Mouse (Mus musculus) spleen, adult 2 months (tissue): ENCODE data around the gene Atad2b. TPM values are rescaled to one million over a fixed set of nuclear protein-coding genes. Genes with fewer than 3 reads are reported as not detected.

ENCODE experiments used
- DNase-seq, 2 experiments: peaks; one replicate each; pipeline versions ENCODE4 v3.0.0 to v3.0.0-alpha.2; 2012 to 2021; ENCODE audit warnings: low spot score in 2 of 2, low read depth in 1 of 2
- H3K27ac ChIP-seq: fragments of 200-500 bp; 2 replicates; pipeline ENCODE4 v1.5.1; 2012; ENCODE audit warnings: low read length, inconsistent platforms; ENCODE audit not compliant: insufficient read depth
- H3K27me3 ChIP-seq: fragments of 200-500 bp; 2 replicates; pipeline ENCODE4 v1.6.1; 2012; ENCODE audit warnings: mild to moderate bottlenecking, moderate library complexity, low read length, inconsistent platforms; ENCODE audit not compliant: control insufficient read depth, insufficient read depth
- H3K36me3 ChIP-seq: fragments of 200-500 bp; 2 replicates; pipeline ENCODE4 v1.6.1; 2012; ENCODE audit warnings: mild to moderate bottlenecking, low read length, inconsistent platforms; ENCODE audit not compliant: control insufficient read depth, insufficient read depth
- H3K4me1 ChIP-seq: fragments of 200-500 bp; 2 replicates; pipeline ENCODE4 v1.6.1; 2011; ENCODE audit warnings: inconsistent platforms; ENCODE audit not compliant: control insufficient read depth, insufficient read depth, insufficient read length
- H3K4me3 ChIP-seq: fragments of 200-500 bp; 2 replicates; pipeline ENCODE4 v1.5.1; 2011; ENCODE audit warnings: mild to moderate bottlenecking, inconsistent platforms; ENCODE audit not compliant: insufficient read depth, insufficient read length; ENCODE audit errors: extremely low read depth
- CTCF ChIP-seq: fragments of 200-500 bp; IDR thresholded peaks from 2 replicates; pipeline ENCODE4 v1.5.1; 2011; ENCODE audit warnings: mild to moderate bottlenecking, inconsistent platforms; ENCODE audit not compliant: insufficient read depth, insufficient read length, insufficient replicate concordance; ENCODE audit errors: extremely low read depth
- POLR2A ChIP-seq: fragments of 200-500 bp; IDR thresholded peaks from 2 replicates; pipeline ENCODE4 v1.6.1; 2011; ENCODE audit warnings: low read depth, low read length, inconsistent platforms
- WGBS: fragments of 180-500 bp; shearing (Covaris S2); methylation state at CpG from one replicate; pipeline ENCODE4 v1.1.7; 2018; 5-methylcytosine and 5-hydroxymethylcytosine counted together
- polyA plus RNA-seq: library from polyadenylated mRNA; depleted of rRNA; stranded (reverse); fragments of >200 nt; gene quantifications from 2 replicates; pipeline ENCODE4 v1.2.3, GENCODE M21; 2012

Atad2b gene
- polyA plus RNA-seq, 1 experiment: 17.3 TPM

DNA sequence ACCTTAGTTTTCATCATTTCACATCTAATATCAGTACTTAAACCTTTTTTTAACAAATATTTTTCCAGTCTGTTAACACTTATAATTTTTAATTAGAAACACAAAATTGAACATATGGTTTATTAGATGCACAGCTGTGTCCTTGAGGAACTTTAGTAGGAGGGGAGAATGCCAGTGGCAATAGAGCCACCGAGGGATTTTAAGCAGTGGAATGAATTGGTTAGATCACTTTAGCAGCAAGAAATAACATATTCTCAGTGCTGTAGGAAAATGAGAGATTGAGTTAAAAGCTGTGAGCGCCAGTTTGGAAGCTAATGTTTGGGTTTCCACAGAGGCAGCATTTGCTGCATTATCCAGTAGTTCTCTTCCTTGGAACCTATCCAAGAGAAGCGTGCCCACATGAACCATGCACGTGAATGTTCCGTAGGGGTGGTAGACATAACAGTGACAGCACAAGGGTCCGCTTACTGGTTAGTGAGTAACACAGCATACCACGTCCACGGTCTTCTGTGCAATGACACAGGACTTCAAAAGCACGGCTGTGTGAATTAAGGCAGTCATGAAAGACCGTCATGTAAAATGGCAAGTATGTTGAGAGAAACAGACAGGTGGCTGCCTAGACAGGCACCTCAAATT lies 108.2 kb downstream of the Atad2b start:
- no peak overlapping the region for H3K4me3 ChIP-seq
- H3K27ac ChIP-seq: no peak overlapping the region
- no peaks in the 10 kb centered on the region for H3K27me3 ChIP-seq
- peaks cover 17% of the 10 kb centered on the region for H3K36me3 ChIP-seq
- no peak for DNase-seq
- 95% methylated on average over 10 of the region's 10 CpGs for WGBS
- no peak for TF ChIP-seq POLR2A
- TF ChIP-seq CTCF: no peak
- no peaks in the 10 kb centered on the region for H3K4me1 ChIP-seq

DNA sequence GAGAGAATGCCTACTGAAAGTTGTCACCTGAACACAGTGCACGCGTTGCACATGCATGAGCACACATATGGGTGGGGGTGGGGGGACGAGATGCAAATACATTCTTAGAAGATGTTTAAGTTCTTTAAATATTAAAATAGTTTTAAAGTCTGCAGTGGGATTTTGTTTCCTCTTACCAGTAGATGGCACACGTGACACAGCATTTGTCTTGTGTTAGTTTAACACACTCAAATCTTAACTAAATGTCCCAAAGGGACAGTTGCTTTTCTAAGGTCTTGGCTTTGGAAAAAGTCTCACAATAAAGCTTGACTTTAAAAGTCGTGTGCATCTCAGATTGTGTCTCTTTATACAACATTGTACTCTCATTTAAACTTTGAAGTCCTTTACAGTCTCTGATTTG lies 111.9 kb downstream of the Atad2b start:
- no peak for TF ChIP-seq CTCF
- no peak for TF ChIP-seq POLR2A
- WGBS: 84% methylated on average over 5 of the region's 5 CpGs
- DNase-seq: no peak
- no peak overlapping the region for H3K4me3 ChIP-seq
- no peaks in the 10 kb centered on the region for H3K4me1 ChIP-seq
- H3K36me3 ChIP-seq: peaks cover 26% of the 10 kb centered on the region
- H3K27ac ChIP-seq: no peak overlapping the region
- H3K27me3 ChIP-seq: no peaks in the 10 kb centered on the region

DNA sequence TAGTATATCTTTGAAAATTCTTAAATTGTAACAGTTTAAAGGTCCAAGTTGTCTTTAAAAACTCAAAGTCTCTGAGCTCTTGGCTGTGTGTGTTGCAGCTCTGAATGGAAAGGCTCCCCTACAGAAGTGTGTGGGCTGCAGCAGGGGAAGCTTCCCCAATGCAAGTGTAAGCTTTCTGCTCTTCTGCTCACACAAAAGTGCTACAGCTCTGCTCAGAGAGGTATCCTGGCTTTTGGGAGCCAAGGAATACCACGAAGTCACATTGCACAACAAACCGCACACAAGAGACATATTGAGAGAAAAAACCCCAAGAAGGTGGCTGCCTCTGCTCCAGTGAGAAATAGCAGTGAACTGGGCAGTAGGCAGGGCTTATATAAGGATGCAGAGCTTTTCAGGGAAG lies 120.9 kb downstream of the Atad2b start:
- DNase-seq: no peak
- no peak overlapping the region for H3K27ac ChIP-seq
- 95% methylated on average over 2 of the region's 2 CpGs for WGBS
- H3K4me3 ChIP-seq: no peak overlapping the region
- no peaks in the 10 kb centered on the region for H3K27me3 ChIP-seq
- H3K36me3 ChIP-seq: peaks cover 24% of the 10 kb centered on the region
- TF ChIP-seq CTCF: no peak
- no peak for TF ChIP-seq POLR2A
- H3K4me1 ChIP-seq: no peaks in the 10 kb centered on the region

DNA sequence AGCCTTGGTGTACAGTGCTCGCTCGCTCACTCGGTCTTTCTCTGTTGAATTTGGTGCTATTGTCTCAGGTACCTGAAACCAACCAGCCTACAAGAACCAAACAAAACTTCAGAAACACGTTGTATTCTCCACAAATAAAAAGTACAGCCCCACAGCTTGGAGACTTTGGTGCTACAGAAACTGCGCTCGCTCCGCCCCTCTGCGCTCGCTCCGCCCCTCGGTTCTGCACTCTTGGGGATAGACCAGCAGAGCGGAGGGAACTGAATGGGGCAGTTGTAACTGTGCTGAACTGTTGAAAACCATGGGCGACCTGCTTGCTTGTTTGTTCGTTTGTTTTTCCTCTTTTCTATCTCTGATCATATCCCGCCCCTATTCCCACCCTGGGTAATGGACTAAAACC lies 127.0 kb downstream of the Atad2b start:
- no peaks in the 10 kb centered on the region for H3K4me1 ChIP-seq
- H3K27ac ChIP-seq: no peak overlapping the region
- 94% methylated on average over 15 of the region's 15 CpGs for WGBS
- H3K27me3 ChIP-seq: no peaks in the 10 kb centered on the region
- H3K36me3 ChIP-seq: peaks cover 9% of the 10 kb centered on the region
- no peak for DNase-seq
- TF ChIP-seq POLR2A (no peak), CTCF (no peak)
- H3K4me3 ChIP-seq: no peak overlapping the region

DNA sequence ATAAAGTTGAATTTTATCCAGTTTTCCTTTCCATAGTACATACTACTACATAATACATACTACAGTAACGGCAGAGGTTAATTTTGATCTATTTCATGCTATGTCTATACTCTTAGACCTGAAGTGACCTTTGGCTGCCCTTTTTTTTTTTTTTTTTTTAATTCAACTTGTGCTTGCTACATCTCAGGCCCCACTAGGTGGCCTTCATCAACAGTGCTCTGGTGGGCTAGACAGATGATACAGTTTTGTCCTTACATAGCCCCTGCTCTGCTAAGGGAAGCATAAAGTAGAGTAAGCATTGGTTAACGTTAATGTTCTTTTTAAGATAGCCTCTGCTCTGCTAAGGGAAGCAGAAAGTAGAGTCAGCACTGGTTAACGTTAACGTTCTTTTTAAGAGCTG lies 131.0 kb downstream of the Atad2b start:
- H3K4me3 ChIP-seq: no peak overlapping the region
- WGBS: 95% methylated on average over 4 of the region's 4 CpGs
- no peak overlapping the region for H3K27ac ChIP-seq
- no peak for DNase-seq
- H3K27me3 ChIP-seq: no peaks in the 10 kb centered on the region
- H3K4me1 ChIP-seq: no peaks in the 10 kb centered on the region
- TF ChIP-seq POLR2A (no peak), CTCF (no peak)
- peaks cover 6% of the 10 kb centered on the region for H3K36me3 ChIP-seq

DNA sequence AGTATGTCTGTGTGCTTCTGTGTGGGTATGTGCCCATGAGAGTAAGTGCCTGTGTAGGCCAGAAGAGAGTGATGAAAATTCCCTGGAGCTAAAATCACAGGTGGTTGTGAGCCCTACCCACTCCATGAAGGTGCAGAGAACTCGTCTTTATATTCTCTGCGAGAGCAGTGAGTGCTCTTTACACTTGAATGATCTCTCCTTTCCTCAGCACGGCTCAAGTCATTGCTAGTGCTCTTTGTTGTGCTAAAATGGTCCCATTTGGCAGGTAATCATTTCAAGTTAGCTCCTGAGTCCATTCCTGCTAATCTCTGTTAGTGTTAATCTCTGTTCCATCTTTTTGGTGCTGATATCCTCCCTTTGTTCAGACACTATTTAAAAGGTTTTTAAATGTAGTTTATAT lies 150.4 kb downstream of the Atad2b start:
- Histone ChIP-seq H3K27me3 (no peaks in the 10 kb centered on the region), H3K4me3 (no peak overlapping the region), H3K36me3 (no peaks in the 10 kb centered on the region), H3K27ac (no peak overlapping the region), H3K4me1 (no peaks in the 10 kb centered on the region)
- DNase-seq: no peak
- 54% methylated on average over 3 of the region's 3 CpGs for WGBS
- no peak for TF ChIP-seq POLR2A
- no peak for TF ChIP-seq CTCF

DNA sequence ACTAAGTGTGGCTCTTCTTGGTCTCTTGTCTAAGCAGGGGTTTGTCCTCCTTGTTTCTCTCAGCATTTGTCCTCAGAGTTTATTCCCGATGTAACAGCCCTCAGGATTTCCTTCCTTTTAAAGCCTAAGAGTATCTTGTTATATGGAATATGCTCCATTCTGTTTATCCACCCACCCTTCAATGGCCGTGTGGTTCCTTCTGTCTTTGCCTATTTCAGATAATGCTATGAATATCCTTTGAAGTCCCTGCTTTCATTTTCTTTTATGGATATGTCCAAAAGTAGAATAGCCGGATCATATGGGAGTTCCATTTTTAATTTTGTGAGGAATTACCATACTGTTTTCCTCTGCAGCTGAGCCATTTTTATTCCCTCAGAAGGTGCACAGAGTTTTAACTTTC lies 153.0 kb downstream of the Atad2b start:
- Histone ChIP-seq H3K27ac (no peak overlapping the region), H3K27me3 (no peaks in the 10 kb centered on the region), H3K36me3 (no peaks in the 10 kb centered on the region), H3K4me1 (no peaks in the 10 kb centered on the region), H3K4me3 (no peak overlapping the region)
- 82% methylated on average over 3 of the region's 3 CpGs for WGBS
- no peak for DNase-seq
- TF ChIP-seq CTCF: no peak
- no peak for TF ChIP-seq POLR2A
